Mouse (Mus musculus) hindbrain, embryonic 10.5 days (tissue): ENCODE measurements at regions not wholly inside any gene's neighbourhood (a gene's known extent, or its start where the extent isn't known, plus 50 kb on each side); places are given as distances from the start of the nearest gene placed in this dataset.
"Not testable (repeated sequence)": the region's sequence is repeated elsewhere in the genome, so short reads cannot be mapped to it uniquely, and the experiment has no call there.

ENCODE experiments used
- DNase-seq: peaks from one replicate; pipeline ENCODE4 v3.0.0-alpha.2; 2017; ENCODE audit warnings: low spot score
- H3K27ac ChIP-seq: fragments of 300-500 bp; sonication (generic); 2 replicates; pipeline ENCODE4 v1.5.1; 2016; ENCODE audit warnings: mild to moderate bottlenecking, moderate library complexity
- H3K27me3 ChIP-seq: fragments of 300-500 bp; sonication (generic); 2 replicates; pipeline ENCODE4 v1.6.1; 2016; ENCODE audit warnings: mild to moderate bottlenecking; ENCODE audit not compliant: poor library complexity, insufficient read depth, severe bottlenecking
- H3K36me3 ChIP-seq: fragments of 300-500 bp; sonication (generic); 2 replicates; pipeline ENCODE4 v1.6.1; 2016; ENCODE audit warnings: mild to moderate bottlenecking, moderate library complexity
- H3K4me1 ChIP-seq: fragments of 300-500 bp; sonication (generic); replicated peaks from 2 replicates; pipeline ENCODE4 v1.6.1; 2016; ENCODE audit warnings: mild to moderate bottlenecking
- H3K4me3 ChIP-seq: fragments of 300-500 bp; sonication (generic); 2 replicates; pipeline ENCODE4 v1.5.1; 2016; ENCODE audit warnings: mild to moderate bottlenecking, moderate library complexity
- H3K9me3 ChIP-seq: fragments of 300-500 bp; sonication (generic); 2 replicates; pipeline ENCODE4 v1.6.1; 2016; ENCODE audit warnings: mild to moderate bottlenecking, moderate library complexity
- WGBS: fragments of 180-500 bp; shearing (Covaris S2); methylation state at CpG from one replicate; pipeline ENCODE4 v1.1.7; 2016; 5-methylcytosine and 5-hydroxymethylcytosine counted together

GRCm38 (mm10) chr1:168659578-168659977 lies 227.5 kb upstream of the Pbx1 start:
- no peak for DNase-seq
- H3K4me1 ChIP-seq: peaks cover 9% of the 10 kb centered on the region
- H3K36me3 ChIP-seq: no peaks in the 10 kb centered on the region
- no peak overlapping the region for H3K4me3 ChIP-seq
- WGBS: 84% methylated on average over 5 of the region's 5 CpGs
- H3K27me3 ChIP-seq: no peaks in the 10 kb centered on the region
- no peaks in the 10 kb centered on the region for H3K9me3 ChIP-seq
- H3K27ac ChIP-seq: no peak overlapping the region

- H3K4me3 ChIP-seq: no peak overlapping the region
- no peaks in the 10 kb centered on the region for H3K4me1 ChIP-seq
- no peak overlapping the region for H3K27ac ChIP-seq
- no peaks in the 10 kb centered on the region for H3K9me3 ChIP-seq
- H3K36me3 ChIP-seq: no peaks in the 10 kb centered on the region
- no peaks in the 10 kb centered on the region for H3K27me3 ChIP-seq
- no peak for DNase-seq
- WGBS: 87% methylated on average over 2 of the region's 2 CpGs
Observed at GRCm38 (mm10) chr1:168632837-168633236, 200.8 kb upstream of the Pbx1 start.

GRCm38 (mm10) chr1:168631979-168632378 lies 199.9 kb upstream of the Pbx1 start:
- WGBS: 71% methylated on average over 2 of the region's 2 CpGs

GRCm38 (mm10) chr1:168601967-168602366 lies 169.9 kb upstream of the Pbx1 start:
- not testable (repeated sequence) for H3K9me3 ChIP-seq, H3K27ac ChIP-seq, H3K36me3 ChIP-seq, H3K27me3 ChIP-seq, DNase-seq, H3K4me3 ChIP-seq
- peaks cover 16% of the 10 kb centered on the region for H3K4me1 ChIP-seq
- 83% methylated on average over 3 of the region's 3 CpGs for WGBS

More at GRCm38 (mm10) chr1:168631979-168632378, 199.9 kb upstream of the Pbx1 start:
- Histone ChIP-seq H3K4me3 (no peak overlapping the region), H3K4me1 (no peaks in the 10 kb centered on the region), H3K9me3 (no peaks in the 10 kb centered on the region), H3K27ac (no peak overlapping the region), H3K27me3 (no peaks in the 10 kb centered on the region), H3K36me3 (no peaks in the 10 kb centered on the region)
- DNase-seq: no peak

GRCm38 (mm10) chr1:168600461-168601160 lies 168.5 kb upstream of the Pbx1 start:
- H3K36me3 ChIP-seq: no peaks in the 10 kb centered on the region
- no peak overlapping the region for H3K27ac ChIP-seq
- H3K4me3 ChIP-seq: no peak overlapping the region
- WGBS: 80% methylated on average over 6 of the region's 6 CpGs
- no peak for DNase-seq
- H3K27me3 ChIP-seq: no peaks in the 10 kb centered on the region
- no peaks in the 10 kb centered on the region for H3K9me3 ChIP-seq
- peaks cover 16% of the 10 kb centered on the region for H3K4me1 ChIP-seq

- H3K27me3 ChIP-seq: no peaks in the 10 kb centered on the region
- no peaks in the 10 kb centered on the region for H3K9me3 ChIP-seq
- H3K4me3 ChIP-seq: no peak overlapping the region
- peaks cover 16% of the 10 kb centered on the region for H3K4me1 ChIP-seq
- no peak overlapping the region for H3K27ac ChIP-seq
- 44% methylated on average over 11 of the region's 11 CpGs for WGBS
- no peak for DNase-seq
- H3K36me3 ChIP-seq: no peaks in the 10 kb centered on the region
Observed at GRCm38 (mm10) chr1:168598191-168598667, 166.2 kb upstream of the Pbx1 start.

- H3K27ac ChIP-seq: peak overlapping the region; percentile 2; the same call in 1 of the 2 replicates
- DNase-seq: no peak
- H3K27me3 ChIP-seq: no peaks in the 10 kb centered on the region
- 54% methylated on average over 5 of the region's 5 CpGs for WGBS
- H3K4me3 ChIP-seq: no peak overlapping the region
- H3K36me3 ChIP-seq: no peaks in the 10 kb centered on the region
- peaks cover 16% of the 10 kb centered on the region for H3K4me1 ChIP-seq
- no peaks in the 10 kb centered on the region for H3K9me3 ChIP-seq
Observed at GRCm38 (mm10) chr1:168597495-168597894, 165.4 kb upstream of the Pbx1 start.

- no peak for DNase-seq
- Histone ChIP-seq H3K27ac (no peak overlapping the region), H3K27me3 (no peaks in the 10 kb centered on the region), H3K4me1 (no peaks in the 10 kb centered on the region), H3K4me3 (no peak overlapping the region), H3K9me3 (no peaks in the 10 kb centered on the region), H3K36me3 (no peaks in the 10 kb centered on the region)
- 84% methylated on average over 3 of the region's 3 CpGs for whole genome bisulfite sequencing
Observed at GRCm38 (mm10) chr1:168584137-168584536, 152.1 kb upstream of the Pbx1 start.

- H3K9me3 ChIP-seq: no peaks in the 10 kb centered on the region
- WGBS: 73% methylated on average over 5 of the region's 5 CpGs
- no peak overlapping the region for H3K4me3 ChIP-seq
- DNase-seq: no peak
- H3K4me1 ChIP-seq: no peaks in the 10 kb centered on the region
- H3K27me3 ChIP-seq: no peaks in the 10 kb centered on the region
- H3K36me3 ChIP-seq: no peaks in the 10 kb centered on the region
- H3K27ac ChIP-seq: no peak overlapping the region
Observed at GRCm38 (mm10) chr1:168582434-168582833, 150.4 kb upstream of the Pbx1 start.

GRCm38 (mm10) chr1:168569930-168570515 lies 138.0 kb upstream of the Pbx1 start:
- WGBS: 56% methylated on average over 5 of the region's 5 CpGs
- Histone ChIP-seq H3K27me3 (no peaks in the 10 kb centered on the region), H3K4me1 (peaks cover 5% of the 10 kb centered on the region; the same call in 1 of the 2 replicates), H3K27ac (no peak overlapping the region), H3K4me3 (no peak overlapping the region), H3K9me3 (no peaks in the 10 kb centered on the region), H3K36me3 (no peaks in the 10 kb centered on the region)
- DNase-seq: no peak

- Histone ChIP-seq H3K4me3 (no peak overlapping the region), H3K9me3 (no peaks in the 10 kb centered on the region), H3K27ac (no peak overlapping the region), H3K36me3 (no peaks in the 10 kb centered on the region), H3K27me3 (no peaks in the 10 kb centered on the region), H3K4me1 (no peaks in the 10 kb centered on the region)
- 92% methylated on average over 3 of the region's 3 CpGs for WGBS
- no peak for DNase-seq
Observed at GRCm38 (mm10) chr1:168552394-168552793, 120.3 kb upstream of the Pbx1 start.

GRCm38 (mm10) chr1:168549807-168550435 lies 117.9 kb upstream of the Pbx1 start:
- Histone ChIP-seq H3K27me3 (no peaks in the 10 kb centered on the region), H3K36me3 (no peaks in the 10 kb centered on the region), H3K27ac (no peak overlapping the region), H3K9me3 (no peaks in the 10 kb centered on the region), H3K4me1 (no peaks in the 10 kb centered on the region), H3K4me3 (no peak overlapping the region)
- DNase-seq: no peak
- WGBS: 60% methylated on average over 7 of the region's 7 CpGs

GRCm38 (mm10) chr1:168546156-168546555 lies 114.1 kb upstream of the Pbx1 start:
- H3K4me3 ChIP-seq: no peak overlapping the region
- peaks cover 5% of the 10 kb centered on the region for H3K4me1 ChIP-seq
- H3K27me3 ChIP-seq: no peaks in the 10 kb centered on the region
- DNase-seq: no peak
- no peaks in the 10 kb centered on the region for H3K9me3 ChIP-seq
- no peak overlapping the region for H3K27ac ChIP-seq
- no peaks in the 10 kb centered on the region for H3K36me3 ChIP-seq
- 91% methylated on average over 3 of the region's 3 CpGs for WGBS
